Mouse (Mus musculus) ovary, postnatal 10 days (tissue): Measurements from ENCODE around the gene Usp19.

Experiments used
- DNase-seq: peaks from one replicate; pipeline ENCODE4 v3.0.0; 2022; ENCODE audit warnings: low spot score

Usp19 gene

DNA sequence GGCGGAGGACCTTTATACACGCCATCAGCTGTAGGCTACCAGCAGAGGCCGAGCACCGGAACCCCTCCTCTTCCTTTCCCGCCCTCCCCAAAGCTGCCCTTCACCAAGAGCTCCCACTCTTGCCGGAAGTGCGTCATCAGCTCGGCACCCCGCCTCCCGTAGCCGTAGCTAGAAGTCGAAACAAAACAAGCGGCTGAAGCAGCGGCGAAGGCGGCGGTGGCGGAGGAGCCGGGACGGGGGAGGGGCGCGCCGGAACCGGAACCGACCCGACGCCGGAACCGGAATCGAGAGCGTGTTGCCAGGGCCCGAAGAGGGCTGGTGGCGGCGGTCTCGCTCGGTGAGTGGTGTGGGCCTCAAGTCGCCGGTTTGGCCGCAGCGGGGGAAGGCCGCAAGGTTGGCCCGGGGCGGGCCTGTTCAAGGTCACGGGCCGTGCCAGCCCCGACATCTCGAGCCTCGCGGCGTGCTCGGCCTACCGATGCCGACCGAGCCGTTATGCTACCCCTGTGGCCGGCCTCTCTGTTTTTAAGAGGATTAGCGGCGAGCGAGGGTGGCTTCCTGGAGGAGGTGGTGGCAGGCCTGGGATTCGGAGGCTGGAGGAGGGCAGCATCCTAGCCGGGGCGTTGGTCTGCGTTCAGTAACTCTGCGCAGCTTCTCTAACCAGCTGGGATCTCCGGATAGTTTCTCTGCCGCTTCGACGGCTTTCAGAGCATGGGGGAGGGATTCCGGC lies at the start of gene Usp19:
Gene Usp19, plus strand, starts transcription at position 44 of the 727 bp plus-strand sequence.
- peak; percentile 73 for DNase-seq

DNA sequence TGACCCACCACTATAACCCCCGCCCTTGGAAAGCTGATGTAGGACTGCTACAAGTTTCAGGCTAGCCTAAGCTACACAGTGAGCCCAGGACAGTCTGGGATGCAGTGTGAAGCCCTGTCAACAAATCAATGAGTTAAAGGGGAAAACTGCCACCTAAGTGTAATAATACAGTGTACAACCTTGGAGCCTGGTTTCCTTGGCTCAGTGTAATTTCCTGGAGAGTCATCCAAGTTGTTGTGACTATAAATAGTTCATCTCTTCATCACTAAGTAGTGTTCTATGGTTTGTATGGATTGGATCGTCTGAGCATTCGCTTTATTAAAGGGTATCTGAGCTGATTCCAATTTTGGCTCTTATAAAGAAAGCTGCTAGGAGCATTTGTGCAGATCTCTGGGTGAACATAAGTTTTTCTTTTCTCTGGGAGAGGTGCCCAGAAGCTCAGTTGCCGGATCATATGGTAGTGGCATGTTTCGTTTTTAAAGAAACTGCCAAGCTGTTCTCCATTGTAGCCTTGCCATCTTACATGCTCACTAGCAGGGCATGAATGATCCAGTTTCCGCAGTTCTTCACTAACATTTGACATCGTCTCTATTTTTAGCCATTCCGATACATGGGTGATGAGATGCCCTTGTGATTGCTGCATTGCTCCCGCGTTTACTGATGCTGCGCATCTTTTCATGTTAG lies 49.0 kb upstream of the Usp19 start:
- no peak for DNase-seq

GRCm38 (mm10) chr9:108445125-108445524 lies 45.3 kb upstream of the Usp19 start:
- DNase-seq = no peak

DNA sequence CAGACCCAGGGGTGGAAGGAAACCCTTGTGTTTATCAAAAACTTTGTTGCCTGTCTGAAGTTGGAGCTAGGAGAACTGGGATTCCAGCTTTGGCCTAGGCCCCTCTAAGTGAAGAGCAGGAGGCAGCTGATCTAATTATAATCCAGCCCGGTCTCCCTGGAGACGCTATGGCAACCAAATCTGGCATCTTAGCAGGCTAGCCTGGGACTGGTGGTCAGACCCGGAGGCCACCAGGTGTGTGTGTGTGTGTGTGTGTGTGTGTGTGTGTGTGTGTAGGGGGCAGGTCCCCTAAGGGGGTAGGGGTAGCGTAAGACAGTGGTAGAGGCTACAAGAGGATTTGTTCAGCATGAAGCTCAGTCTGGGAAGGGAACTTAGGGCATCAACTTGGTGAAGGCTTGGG lies 40.5 kb upstream of the Usp19 start:
- DNase-seq = no peak

GRCm38 (mm10) chr9:108450292-108451169 lies 39.9 kb upstream of the Usp19 start:
- DNase-seq = no peak

DNA sequence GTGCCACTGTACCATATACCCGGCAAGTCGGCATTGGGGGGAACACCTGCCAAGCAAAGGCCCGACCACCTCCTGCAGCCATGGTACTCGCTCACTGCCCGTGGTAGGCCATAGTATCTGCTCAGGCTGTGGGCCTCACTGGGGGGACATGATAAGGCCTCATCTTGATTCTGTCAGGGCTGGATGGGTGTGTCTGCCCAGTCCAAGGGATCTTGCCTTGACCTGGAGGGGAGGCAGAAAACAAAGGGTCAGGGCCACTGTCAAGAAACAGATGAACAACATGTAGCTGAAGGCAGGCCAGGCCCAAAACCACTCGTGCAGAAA lies 39.3 kb upstream of the Usp19 start:
- no peak for DNase-seq

DNA sequence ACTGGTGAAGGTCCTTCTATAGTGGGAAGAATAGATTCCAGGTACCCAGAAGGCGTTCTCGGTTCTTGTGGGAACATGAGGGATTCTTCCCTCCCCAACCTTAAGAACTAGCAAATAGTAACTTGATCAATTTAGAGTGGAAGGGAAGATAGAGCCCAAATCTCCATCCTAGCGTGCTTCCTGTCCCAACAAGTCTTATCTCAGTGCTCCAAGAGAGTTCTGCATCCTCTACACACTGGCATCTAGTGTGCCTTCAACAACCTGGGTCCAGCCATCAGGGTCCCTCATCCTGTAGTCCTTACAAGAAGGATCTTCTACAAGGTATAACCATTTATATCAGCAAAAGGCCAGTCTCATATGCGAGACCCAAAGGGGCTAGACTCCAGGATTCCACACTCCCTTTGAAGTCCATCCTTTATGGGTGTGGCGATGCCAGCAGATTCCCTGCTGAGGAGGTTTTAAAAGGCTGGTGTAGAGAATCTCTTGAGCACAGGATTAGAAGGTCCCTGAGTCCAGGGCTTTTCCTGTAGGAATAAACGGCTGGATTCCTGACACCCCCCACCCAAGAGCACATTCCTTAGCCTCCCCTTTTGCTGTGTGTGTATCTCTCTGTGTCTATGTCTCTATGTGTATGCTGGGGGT lies 38.8 kb upstream of the Usp19 start:
- DNase-seq = no peak

DNA sequence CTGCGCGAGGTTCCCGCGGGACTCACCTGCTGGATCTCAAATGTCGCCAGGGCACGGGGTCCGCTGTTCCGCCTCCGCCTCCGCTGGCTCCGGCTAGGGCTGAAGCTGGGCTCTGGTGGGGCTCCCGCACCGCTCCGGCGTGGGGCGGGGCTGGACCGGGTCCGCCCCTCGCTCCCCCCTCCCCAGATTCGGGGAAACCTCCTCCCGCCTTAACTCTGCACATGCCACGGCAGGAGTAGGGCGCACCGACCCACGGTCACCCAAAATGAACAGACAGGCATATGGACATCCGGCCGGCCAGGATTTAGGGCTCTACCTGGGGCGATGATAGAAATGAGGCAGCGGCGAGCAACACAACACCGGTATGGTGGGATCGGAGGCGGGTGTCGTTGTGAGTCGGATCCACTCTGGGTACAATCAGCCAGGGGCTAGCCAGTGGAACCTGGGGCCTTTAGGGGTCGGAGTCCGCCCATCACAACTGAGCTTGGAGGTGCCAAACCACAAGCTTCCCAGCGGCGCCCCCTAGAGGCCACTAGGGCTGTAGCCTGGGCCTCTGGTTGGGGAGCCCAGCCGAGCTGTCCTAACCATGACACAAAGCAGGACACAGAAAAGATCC lies 38.0 kb upstream of the Usp19 start:
- peak; percentile 76 for DNase-seq

GRCm38 (mm10) chr9:108452911-108453310 lies 37.5 kb upstream of the Usp19 start:
- no peak for DNase-seq

DNA sequence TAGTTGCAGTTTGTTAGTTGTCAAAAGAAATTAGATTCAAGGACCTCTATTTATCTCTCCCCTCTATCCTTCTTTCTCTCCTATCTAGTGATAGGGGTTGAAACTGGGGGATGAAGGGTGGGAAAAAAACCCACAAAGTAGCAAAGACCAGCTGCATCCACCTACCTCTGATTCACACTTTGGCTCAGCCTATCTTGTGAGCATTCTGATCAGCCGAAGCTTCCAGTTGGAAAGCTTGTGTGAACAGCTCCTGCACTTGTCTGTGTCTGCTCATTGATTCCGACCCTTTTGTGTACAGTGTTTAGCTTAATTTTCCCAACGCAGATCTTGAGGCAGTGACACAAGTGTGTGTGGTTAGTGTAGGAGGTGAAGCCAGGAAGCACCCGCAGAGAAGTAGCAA lies 36.9 kb upstream of the Usp19 start:
- DNase-seq = no peak

DNA sequence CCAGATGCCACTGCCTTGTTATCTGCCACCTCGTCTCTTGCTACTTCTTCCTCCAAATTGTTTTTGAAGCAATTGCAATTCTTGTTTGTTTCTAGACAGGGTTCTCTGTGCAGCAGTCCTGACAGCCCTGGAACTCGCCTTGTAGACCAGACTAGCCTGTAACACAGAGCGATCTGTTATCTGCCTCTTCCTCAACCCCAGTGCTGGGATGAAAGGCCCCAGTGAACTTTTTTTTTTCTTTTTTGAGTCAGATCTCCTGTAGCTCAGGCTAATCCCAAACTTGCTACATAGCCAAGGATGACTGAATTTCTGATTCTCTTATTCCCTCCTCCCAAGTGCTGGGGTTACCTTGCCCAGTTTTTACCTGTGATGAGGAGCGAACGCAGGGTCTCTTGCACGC lies 36.0 kb upstream of the Usp19 start:
- DNase-seq = no peak

- no peak for DNase-seq
These were observed 34.4 kb upstream of the Usp19 start for GRCm38 (mm10) chr9:108455747-108456571.

DNA sequence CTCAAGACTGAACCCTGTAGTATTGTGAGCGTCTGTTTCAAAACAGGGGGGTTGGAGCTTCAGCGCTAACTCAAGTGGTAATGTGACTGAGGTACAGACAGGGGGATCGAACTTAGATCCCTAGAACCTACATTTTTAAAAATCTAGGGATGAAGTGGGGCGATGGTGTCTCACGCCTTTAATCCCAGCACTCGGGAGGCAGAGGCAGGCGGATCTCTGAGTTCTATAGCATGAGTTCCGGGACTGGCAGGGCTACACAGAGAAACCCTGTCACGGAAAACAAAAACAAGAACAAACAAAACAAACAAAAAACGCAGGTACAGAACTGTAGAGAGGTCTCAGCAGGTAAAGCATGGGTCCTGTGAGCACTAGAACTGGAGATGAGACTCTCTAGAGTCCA lies 33.4 kb upstream of the Usp19 start:
- no peak for DNase-seq

DNA sequence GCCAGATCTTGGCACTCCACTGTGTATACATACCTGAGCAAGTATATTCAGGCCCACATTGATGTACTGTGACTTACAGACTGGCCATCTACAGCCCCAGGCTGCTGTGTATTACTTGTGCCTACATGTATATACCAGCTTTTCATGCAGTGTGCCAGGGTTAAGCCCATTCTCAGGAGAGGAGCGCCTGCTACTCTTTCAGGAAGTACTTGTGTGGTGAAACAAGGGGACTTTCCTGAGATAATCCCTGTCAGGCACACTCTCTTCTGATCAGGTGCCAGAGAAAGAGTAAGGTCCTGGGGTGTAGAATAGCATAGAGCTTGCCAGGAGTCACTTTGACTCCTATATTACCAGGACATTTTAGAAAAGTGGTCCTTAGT lies 30.5 kb upstream of the Usp19 start:
- no peak for DNase-seq

- DNase-seq = peak; percentile 71
These were observed 29.9 kb upstream of the Usp19 start, which contains the start of gene Ccdc71 for GRCm38 (mm10) chr9:108460319-108461178. TSS of gene Ccdc71 (plus strand) at chr9:108460527.

DNA sequence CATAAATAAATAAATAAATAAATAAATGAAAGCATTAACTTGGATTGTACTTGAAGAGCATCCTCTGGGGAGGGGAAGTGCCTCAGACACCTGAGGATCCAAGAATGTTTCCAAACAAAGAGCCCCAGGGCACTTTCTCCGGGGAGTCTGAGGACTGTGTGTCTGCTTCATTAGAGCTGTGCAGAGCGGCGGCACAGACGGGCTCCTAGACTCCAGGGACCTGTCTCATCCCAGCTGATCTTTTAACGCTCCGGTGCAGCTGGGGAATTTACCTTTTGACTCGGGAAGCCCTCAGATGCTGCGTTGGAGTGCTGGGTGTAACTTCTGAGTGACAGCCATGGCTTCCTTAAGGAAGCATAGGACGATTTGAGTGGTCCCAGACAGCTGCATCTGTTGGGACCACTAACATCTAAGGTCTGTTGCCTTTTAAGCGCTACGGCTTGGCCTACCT lies 29.2 kb upstream of the Usp19 start, which contains the start of gene Klhdc8b:
Gene Klhdc8b, minus strand, starts transcription at position 401 of the 451 bp plus-strand sequence.
- no peak for DNase-seq

DNA sequence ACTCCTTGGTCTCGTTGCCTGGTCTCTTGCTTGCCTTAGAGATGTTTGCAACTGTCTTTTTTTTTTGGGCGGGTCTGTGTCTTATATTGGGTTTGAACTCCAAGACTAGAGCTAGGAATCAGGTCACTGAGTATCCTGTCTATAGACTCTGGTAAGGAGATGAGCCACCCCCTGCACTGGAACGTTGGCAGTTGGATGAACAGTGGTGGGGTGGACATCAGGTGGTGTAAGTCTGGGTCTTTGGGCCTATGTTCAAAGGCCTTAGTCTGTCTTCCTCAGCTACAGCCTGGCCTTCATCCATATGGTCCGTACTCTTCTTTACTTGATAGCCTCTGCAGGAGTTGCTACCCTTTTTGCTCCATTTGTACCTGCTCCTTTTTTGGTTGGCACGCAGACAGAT lies 28.7 kb upstream of the Usp19 start:
- DNase-seq = no peak

GRCm38 (mm10) chr9:108462192-108462591 lies 28.2 kb upstream of the Usp19 start:
- no peak for DNase-seq

- no peak for DNase-seq
These were observed 26.7 kb upstream of the Usp19 start for GRCm38 (mm10) chr9:108463713-108464112.

DNA sequence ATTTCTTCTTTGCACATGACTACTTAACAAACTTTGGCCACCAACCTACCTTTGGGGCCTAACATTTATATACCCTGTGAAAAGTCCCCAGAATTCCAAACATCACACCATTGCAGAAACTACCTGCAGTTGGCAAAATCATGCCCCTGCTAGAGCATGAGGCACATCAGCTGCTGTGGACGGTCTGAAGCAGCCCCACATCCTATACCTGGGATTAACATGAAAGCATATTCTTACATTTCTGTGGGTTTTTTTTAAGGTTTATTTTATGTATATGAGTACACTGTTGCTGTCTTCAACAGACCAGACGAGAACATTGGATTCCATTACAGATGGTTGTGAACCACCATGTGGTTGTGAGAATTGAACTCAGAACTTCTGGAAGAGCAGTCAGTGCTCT lies 24.2 kb upstream of the Usp19 start:
- no peak for DNase-seq
